Mouse (Mus musculus): ENCODE measurements at regions not wholly inside any gene's neighbourhood (a gene's known extent, or its start where the extent isn't known, plus 50 kb on each side); places are given as distances from the start of the nearest gene placed in this dataset.
A peak's percentile ranks its signal among the peaks of the same experiment; 100 is the strongest.
"Not testable (repeated sequence)": the region's sequence is repeated elsewhere in the genome, so short reads cannot be mapped to it uniquely, and the experiment has no call there.

GRCm38 (mm10) chr17:17004632-17005265 is 59.2 kb upstream of the Zfp960 start:
- not testable (repeated sequence) for H3K36me3 ChIP-seq (ENCODE audit: control insufficient read depth, insufficient read depth, low read length); H3K27me3 ChIP-seq (ENCODE audit: control insufficient read depth, insufficient read depth, low read length); H3K4me1 ChIP-seq (ENCODE audit: control insufficient read depth, insufficient read depth, low read length); H3K27ac ChIP-seq (ENCODE audit: low read depth, low read length); H3K9me3 ChIP-seq (ENCODE audit: control insufficient read depth, low read length)
- ATAC-seq (ENCODE audit: low FRiP score) = peak; percentile 100
- Histone ChIP-seq H3K4me3 (ENCODE audit: low read depth, low read length) (peak overlapping the region; percentile 43), H3K9ac (ENCODE audit: low read length) (peak overlapping the region; percentile 48), H3K4me2 (peak overlapping the region; percentile 45)
- peak; percentile 96 for DNase-seq (ENCODE audit: low spot score, missing footprints)
- 2% methylated on average over 16 of the region's 16 CpGs for WGBS

DNA sequence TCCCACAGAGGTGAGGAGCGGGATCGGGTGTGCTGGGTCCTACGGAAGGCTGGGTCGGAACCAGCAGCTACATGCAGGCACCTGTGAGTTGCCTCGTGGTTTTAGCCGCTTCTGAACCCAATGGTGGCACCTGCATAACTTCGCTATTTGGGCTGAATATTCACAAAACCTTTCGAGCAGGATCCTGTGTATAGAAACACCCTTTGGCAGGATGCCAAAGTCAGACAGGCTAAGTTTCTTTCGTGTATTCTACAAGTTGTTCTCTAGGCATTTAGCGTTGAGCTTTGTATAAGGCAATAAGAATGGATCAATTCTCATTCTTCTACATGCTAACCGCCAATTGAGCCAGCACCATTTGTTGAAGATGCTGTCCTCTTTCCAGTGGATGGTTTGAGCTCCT is 58.6 kb upstream of the Zfp960 start:
- not testable (repeated sequence) for H3K36me3 ChIP-seq (ENCODE audit: control insufficient read depth, insufficient read depth, low read length); H3K27ac ChIP-seq (ENCODE audit: low read depth, low read length); ATAC-seq (ENCODE audit: low FRiP score); H3K9me3 ChIP-seq (ENCODE audit: control insufficient read depth, low read length); H3K27me3 ChIP-seq (ENCODE audit: control insufficient read depth, insufficient read depth, low read length); H3K4me1 ChIP-seq (ENCODE audit: control insufficient read depth, insufficient read depth, low read length)
- WGBS = 10% methylated on average over 9 of the region's 11 CpGs
- Histone ChIP-seq H3K4me2 (peak overlapping the region; percentile 45), H3K4me3 (ENCODE audit: low read depth, low read length) (peak overlapping the region; percentile 43), H3K9ac (ENCODE audit: low read length) (peak overlapping the region; percentile 48)
- peak; percentile 92 for DNase-seq (ENCODE audit: low spot score, missing footprints)

Data from midbrain, embryonic 11.5 days (tissue).